Mouse (Mus musculus) testis, adult 2 months (tissue): ENCODE measurements around the gene Kif22.

Experiments used
- CTCF ChIP-seq: fragments of 200-500 bp; IDR thresholded peaks from 2 replicates; pipeline ENCODE4 v1.5.1; 2012; ENCODE audit warnings: low read depth, mild to moderate bottlenecking, inconsistent platforms, low read length, moderate library complexity; ENCODE audit not compliant: control insufficient read depth, insufficient read depth, insufficient replicate concordance
- POLR2A ChIP-seq: fragments of 200-500 bp; IDR thresholded peaks from 2 replicates; pipeline ENCODE4 v1.6.1; 2012; ENCODE audit warnings: low read depth, mild to moderate bottlenecking, inconsistent platforms, low read length, moderate library complexity; ENCODE audit not compliant: control insufficient read depth

- TF ChIP-seq CTCF (no peak), POLR2A (no peak)
Observed at GRCm38 (mm10) chr7:127090154-127091113, 48.2 kb upstream of the Kif22 start.
